Mouse (Mus musculus): ENCODE data around the gene Plk3. TPM values are rescaled to one million over a fixed set of nuclear protein-coding genes. Genes with fewer than 3 reads are reported as not detected.
"Not testable (repeated sequence)": the region's sequence is repeated elsewhere in the genome, so short reads cannot be mapped to it uniquely, and the experiment has no call there.

The Plk3 gene
- polyA plus RNA-seq (2012; rRNA removed), result 19.4 and 20.4 TPM in 2 replicates

DNA sequence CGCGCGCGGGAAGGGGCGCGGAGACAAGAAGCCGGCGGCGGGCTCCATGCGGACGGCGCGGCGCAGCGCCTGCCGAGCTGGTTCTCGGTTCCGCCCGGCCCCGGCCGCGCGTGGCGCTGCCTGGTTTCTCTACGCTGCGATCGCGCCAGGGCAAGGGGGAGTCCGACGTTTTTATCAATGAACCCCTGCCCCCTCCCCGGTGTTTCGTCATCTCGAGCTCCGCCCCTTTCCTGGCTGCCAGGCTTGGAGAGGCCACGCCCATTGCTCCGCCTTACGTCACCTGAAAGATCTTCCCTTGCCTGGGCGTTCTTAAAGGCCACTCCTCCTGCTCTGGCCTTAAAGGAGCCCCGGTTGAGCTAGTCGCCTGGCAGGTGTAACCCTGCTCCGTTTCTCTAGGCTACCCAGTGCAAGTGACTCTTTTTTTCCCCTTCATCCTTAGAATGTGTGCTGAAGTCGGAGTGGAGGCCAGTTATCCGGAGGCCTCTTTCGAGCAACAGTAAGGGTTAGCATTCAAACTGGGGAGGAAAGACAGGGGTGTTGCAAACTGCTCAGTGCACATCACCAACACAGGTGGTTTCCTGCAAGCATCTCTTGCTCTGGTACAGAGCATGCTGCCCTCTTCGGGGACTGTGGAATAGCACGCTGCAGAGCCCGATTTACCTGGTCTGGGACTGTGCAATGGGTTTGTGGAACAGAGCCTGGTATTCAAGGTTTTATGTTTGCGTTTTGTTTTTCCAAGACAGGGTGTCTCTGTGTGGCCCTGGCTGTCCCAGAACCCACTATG lies at the start of gene Plk3:
TSS of gene Plk3 (minus strand) at position 147 of the 784 bp plus-strand sequence.
- Histone ChIP-seq H3K4me1 (ENCODE audit: control insufficient read depth, insufficient read depth, low read length) (peaks cover 5% of the 10 kb centered on the region), H3K4me3 (replicated peaks; ENCODE audit: extremely low read depth, low read depth, low read length) (peak within 1 kb of the TSS; percentile 74)
- DNase-seq, result peak; percentile 99
- TF ChIP-seq CTCF (IDR thresholded peaks at IDR 0.05; ENCODE audit: insufficient read depth, low read length), result no peak
- TF ChIP-seq POLR2A (IDR thresholded peaks at IDR 0.05; ENCODE audit: borderline replicate concordance, extremely low read depth, low read depth, low read length), result peak; percentile 78; the same call in 1 of the 2 replicates
- WGBS, result 2% methylated on average over 46 of the region's 48 CpGs

DNA sequence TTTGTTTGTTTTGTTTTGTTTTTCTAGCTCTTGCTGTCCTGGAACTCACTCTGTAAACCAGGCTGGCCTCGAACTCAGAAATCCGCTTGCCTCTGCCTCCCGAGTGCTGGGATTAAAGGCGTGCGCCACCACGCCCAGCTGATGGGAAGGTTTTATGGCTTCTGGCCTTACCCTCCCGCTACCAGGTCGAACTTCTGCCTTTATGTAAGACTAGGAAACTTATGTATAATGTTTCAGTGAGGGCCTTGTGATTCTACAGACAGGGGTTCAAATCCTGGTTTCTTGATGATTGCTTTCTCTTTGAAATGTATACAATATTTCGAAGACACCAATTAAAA lies 49.0 kb upstream of the Plk3 start:
- H3K4me1 ChIP-seq (ENCODE audit: control insufficient read depth, insufficient read depth, low read length); DNase-seq: not testable (repeated sequence)
- peak overlapping the region; percentile 79 for H3K4me3 ChIP-seq (replicated peaks; ENCODE audit: extremely low read depth, low read depth, low read length)
- WGBS, result 13% methylated on average over 9 of the region's 9 CpGs

DNA sequence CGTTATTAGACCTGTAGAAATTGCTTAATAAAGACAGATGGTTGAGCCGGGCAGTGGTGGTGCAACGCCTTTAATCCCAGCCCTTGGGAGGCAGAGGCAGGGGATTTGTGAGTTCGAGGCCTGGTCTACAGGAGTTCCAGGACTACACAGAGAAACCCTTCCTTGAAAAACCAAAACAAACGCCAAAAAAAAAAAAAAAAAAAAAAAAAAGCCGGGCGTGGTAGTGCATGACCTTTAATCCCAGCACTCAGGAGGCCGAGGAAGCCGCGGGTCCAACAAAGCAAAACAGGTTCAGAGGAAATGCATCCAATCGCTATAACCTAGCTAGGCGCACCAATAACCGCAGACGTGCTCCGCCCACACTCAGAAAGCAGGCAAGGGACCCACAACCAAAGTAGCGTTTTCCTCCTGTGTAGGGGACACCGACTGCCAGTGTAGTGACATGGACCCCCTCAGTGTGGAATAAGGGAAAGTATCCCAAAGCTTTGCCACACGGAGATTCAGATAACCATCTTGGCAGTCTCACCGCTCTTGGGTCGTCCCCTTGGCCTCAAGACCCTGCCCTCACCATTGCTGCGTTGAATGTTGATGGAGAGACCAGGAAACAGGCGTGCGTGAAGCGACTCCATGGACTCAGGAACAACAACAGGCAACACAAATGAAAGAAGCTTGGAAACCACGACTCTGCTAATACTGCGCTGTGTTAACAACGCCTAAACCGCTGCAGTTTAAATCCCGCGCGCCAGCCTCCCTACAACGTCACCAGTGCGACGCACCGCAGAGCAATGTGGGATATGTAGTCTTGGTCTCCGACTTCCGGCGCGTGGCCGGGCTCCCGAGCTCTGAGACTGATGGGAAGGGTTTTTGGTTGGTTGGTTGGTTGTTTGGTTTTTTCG lies 48.3 kb upstream of the Plk3 start, which contains the start of gene Kif2c:
TSS of gene Kif2c (minus strand) at position 777 of the 896 bp plus-strand sequence.
- H3K4me3 ChIP-seq (replicated peaks; ENCODE audit: extremely low read depth, low read depth, low read length), result peak within 1 kb of the TSS; percentile 79
- peak; percentile 94 for DNase-seq
- no peak for TF ChIP-seq CTCF (IDR thresholded peaks at IDR 0.05; ENCODE audit: insufficient read depth, low read length)
- peak; percentile 47; the same call in 1 of the 2 replicates for TF ChIP-seq POLR2A (IDR thresholded peaks at IDR 0.05; ENCODE audit: borderline replicate concordance, extremely low read depth, low read depth, low read length)
- WGBS, result 1% methylated on average over 42 of the region's 42 CpGs
- H3K4me1 ChIP-seq (ENCODE audit: control insufficient read depth, insufficient read depth, low read length), result peaks cover 5% of the 10 kb centered on the region

DNA sequence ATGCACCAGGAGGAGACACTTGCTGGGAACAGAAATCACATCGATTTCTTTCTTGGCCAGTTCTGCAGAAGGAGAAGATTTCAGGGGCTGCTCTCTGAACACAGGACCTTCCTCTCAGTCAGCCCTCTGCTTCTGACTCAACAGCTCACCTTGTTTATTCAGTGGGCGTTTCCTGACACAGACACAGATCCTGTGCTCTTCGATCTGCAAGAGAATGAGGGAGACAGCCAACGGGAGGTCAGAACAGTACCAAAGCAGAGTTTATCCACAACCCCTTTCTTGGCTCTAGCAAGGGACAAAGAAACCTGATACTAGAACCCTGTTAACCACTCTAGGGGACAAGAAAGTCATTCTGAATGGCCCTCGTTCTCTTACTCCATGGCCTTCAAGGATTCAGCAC lies 36.2 kb upstream of the Plk3 start:
- WGBS, result 77% methylated on average over 5 of the region's 5 CpGs

DNA sequence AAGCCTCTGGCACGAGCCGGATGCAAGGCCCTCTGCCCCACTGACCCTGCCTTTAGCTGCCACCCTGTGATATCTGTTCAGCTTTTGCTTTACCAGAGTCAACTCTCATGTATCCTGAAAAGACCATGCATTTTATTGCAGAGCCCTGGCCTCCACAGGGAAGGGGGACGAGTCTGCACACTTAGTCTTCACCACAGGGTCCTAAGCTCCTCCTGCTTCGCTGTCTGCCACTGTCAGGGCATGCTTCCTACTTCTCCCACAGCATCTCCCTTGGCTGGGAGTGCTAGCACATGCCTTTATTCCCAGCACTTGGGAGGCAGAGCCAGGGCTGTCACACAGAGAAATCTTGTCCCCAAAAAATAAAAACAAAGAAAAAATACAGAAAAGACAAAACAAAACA lies 27.4 kb upstream of the Plk3 start:
- Histone ChIP-seq H3K4me1 (ENCODE audit: control insufficient read depth, insufficient read depth, low read length) (no peaks in the 10 kb centered on the region), H3K4me3 (replicated peaks; ENCODE audit: extremely low read depth, low read depth, low read length) (no peak overlapping the region)
- DNase-seq, result no peak
- 82% methylated on average over 4 of the region's 4 CpGs for WGBS
- TF ChIP-seq CTCF (IDR thresholded peaks at IDR 0.05; ENCODE audit: insufficient read depth, low read length), result no peak
- TF ChIP-seq POLR2A (IDR thresholded peaks at IDR 0.05; ENCODE audit: borderline replicate concordance, extremely low read depth, low read depth, low read length), result no peak

More for the DNA sequence above, 36.2 kb upstream of the Plk3 start:
- no peak for TF ChIP-seq POLR2A (IDR thresholded peaks at IDR 0.05; ENCODE audit: borderline replicate concordance, extremely low read depth, low read depth, low read length)
- TF ChIP-seq CTCF (IDR thresholded peaks at IDR 0.05; ENCODE audit: insufficient read depth, low read length), result no peak
- no peaks in the 10 kb centered on the region for H3K4me1 ChIP-seq (ENCODE audit: control insufficient read depth, insufficient read depth, low read length)
- no peak for DNase-seq
- H3K4me3 ChIP-seq (replicated peaks; ENCODE audit: extremely low read depth, low read depth, low read length), result no peak overlapping the region

DNA sequence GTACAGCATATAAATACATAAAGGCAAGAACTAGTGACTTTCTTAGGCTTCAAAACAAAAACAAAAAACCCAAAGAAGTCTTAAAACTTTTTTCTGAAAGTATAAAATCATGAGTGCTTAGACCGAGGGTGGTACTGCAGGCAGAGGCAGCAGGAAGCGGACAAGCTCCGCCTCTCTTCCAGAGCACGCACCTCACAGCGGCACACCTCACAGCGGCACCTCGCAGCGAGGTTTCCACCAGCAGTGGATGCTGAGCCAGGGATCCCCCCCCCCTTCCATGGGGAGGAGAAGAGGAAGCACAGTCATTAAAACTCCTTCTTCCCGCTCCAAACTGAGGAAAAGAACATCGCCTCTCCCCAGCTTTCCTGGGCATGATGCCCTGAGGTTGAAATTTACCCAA lies 25.9 kb upstream of the Plk3 start:
- TF ChIP-seq POLR2A (IDR thresholded peaks at IDR 0.05; ENCODE audit: borderline replicate concordance, extremely low read depth, low read depth, low read length) (no peak), CTCF (IDR thresholded peaks at IDR 0.05; ENCODE audit: insufficient read depth, low read length) (no peak)
- 68% methylated on average over 10 of the region's 10 CpGs for WGBS
- no peak for DNase-seq
- Histone ChIP-seq H3K4me1 (ENCODE audit: control insufficient read depth, insufficient read depth, low read length) (0 out of 2 replicates have a peak, but pooled peaks cover 2% of the 10 kb centered on the region), H3K4me3 (replicated peaks; ENCODE audit: extremely low read depth, low read depth, low read length) (no peak overlapping the region)

DNA sequence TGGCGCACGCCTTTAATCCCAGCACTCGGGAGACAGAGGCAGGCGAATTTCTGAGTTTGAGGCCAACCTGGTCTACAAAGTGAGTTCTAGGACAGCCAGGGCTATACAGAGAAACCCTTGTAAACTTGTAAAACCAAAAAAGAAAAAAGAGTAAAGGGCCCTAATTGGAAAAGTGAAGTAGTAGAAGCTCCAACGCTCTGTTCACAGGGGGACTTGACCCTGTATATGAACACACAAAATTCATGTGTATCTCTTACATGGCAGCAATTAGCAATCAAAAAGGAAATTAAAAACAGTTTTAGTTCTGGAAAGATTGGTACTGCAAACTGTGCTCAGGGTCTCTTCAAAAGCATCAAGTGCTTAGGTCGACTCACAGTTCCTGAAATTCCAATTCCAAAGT lies 22.6 kb upstream of the Plk3 start:
- TF ChIP-seq POLR2A (IDR thresholded peaks at IDR 0.05; ENCODE audit: borderline replicate concordance, extremely low read depth, low read depth, low read length) (no peak), CTCF (IDR thresholded peaks at IDR 0.05; ENCODE audit: insufficient read depth, low read length) (no peak)
- H3K4me1 ChIP-seq (ENCODE audit: control insufficient read depth, insufficient read depth, low read length), result 0 out of 2 replicates have a peak, but pooled peaks cover 4% of the 10 kb centered on the region
- 20% methylated on average over 6 of the region's 6 CpGs for WGBS
- no peak for DNase-seq
- no peak overlapping the region for H3K4me3 ChIP-seq (replicated peaks; ENCODE audit: extremely low read depth, low read depth, low read length)

DNA sequence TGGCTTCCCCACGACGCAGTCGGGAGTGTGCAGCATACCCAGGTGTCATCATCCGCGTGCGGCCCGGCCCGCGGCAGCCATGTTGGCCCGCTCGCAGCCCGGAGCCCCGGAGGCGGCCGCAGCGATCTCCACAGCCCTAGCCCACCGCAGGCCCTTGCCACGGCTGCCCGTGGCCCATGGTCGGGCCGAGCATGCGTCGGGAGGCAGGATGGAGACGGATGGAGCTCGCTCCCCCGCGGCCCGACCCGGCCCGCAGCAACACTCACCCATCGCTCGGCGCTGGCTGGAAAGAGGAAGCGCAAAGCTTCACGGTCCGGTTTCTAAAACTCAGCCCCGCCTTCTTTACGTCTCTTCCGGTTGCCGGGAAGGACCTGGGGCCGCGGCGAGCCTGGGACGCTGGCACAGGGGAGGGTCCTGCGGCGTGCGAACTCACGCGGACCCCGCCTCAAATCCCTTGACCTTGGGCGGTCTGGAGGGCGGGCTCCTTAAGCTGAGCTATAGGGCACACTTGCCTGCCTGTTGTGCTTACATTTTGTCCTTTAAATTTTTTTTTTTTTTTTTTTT lies 22.1 kb upstream of the Plk3 start, which contains the start of gene Rps8:
TSS of gene Rps8 (minus strand) at position 452 of the 564 bp plus-strand sequence.
- peak; percentile 86 for DNase-seq
- Histone ChIP-seq H3K4me1 (ENCODE audit: control insufficient read depth, insufficient read depth, low read length) (0 out of 2 replicates have a peak, but pooled peaks cover 4% of the 10 kb centered on the region), H3K4me3 (replicated peaks; ENCODE audit: extremely low read depth, low read depth, low read length) (peak within 1 kb of the TSS; percentile 82)
- TF ChIP-seq POLR2A (IDR thresholded peaks at IDR 0.05; ENCODE audit: borderline replicate concordance, extremely low read depth, low read depth, low read length), result peak; percentile 93
- no peak for TF ChIP-seq CTCF (IDR thresholded peaks at IDR 0.05; ENCODE audit: insufficient read depth, low read length)
- under 1% methylated on average over 52 of the region's 52 CpGs for WGBS
